Mouse (Mus musculus) ovary, postnatal 36 days (tissue): ENCODE data around the gene Ace3.
"Not testable (repeated sequence)": the region's sequence is repeated elsewhere in the genome, so short reads cannot be mapped to it uniquely, and the experiment has no call there.

Experiments used
- DNase-seq: peaks from one replicate; pipeline ENCODE4 v3.0.0; 2022; ENCODE audit warnings: low spot score, mixed read lengths

Gene Ace3

GRCm38 (mm10) chr11:105978634-105979033, 15.8 kb upstream of the Ace3 start:
- DNase-seq: no peak

GRCm38 (mm10) chr11:105984452-105984851, 10.0 kb upstream of the Ace3 start:
- no peak for DNase-seq

- no peak for DNase-seq
Observed at GRCm38 (mm10) chr11:105987446-105987845, 7.0 kb upstream of the Ace3 start.

- DNase-seq: no peak
Observed at GRCm38 (mm10) chr11:105989446-105989845, 5.0 kb upstream of the Ace3 start.

DNA sequence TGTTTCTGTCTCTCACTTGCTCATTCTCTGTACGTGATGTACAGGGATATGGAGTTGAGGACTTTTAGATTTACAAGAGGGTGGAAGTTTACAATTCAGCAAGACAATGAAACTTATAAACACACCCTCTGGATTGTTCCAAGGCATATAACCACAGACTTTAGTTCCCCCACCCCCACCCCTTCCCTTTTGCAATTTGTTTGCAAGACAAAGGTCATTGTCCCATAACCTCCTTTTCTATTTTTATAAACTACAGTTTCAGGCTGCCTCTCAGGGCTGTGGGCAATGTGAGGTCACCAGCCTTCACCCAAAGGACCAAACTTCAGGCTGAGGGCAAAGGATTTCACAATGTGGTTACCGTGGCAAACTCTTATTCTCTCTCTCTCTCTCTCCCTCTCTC, 4.2 kb upstream of the Ace3 start:
- DNase-seq: no peak

DNA sequence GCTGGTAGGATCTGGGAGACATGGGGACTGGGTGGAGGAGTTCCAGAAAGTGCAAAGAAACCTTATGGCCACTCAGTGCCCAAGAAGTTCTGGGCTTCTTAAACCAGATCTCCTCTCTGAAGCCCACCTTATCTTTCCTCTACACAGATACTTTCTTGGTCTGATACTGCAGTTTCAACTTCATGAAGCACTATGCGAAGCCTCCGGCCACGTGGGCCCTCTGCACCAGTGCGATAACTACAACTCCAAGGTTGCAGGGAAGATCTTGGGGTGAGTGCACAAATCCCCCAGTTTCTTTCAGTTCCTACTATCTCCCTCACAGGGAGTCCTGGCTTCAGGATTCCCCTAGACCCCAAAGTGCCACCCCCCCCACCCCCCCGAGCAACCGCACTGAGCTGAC, 5.6 kb downstream of the Ace3 start:
- DNase-seq: no peak

GRCm38 (mm10) chr11:106001718-106002117, 7.2 kb downstream of the Ace3 start:
- DNase-seq: no peak

DNA sequence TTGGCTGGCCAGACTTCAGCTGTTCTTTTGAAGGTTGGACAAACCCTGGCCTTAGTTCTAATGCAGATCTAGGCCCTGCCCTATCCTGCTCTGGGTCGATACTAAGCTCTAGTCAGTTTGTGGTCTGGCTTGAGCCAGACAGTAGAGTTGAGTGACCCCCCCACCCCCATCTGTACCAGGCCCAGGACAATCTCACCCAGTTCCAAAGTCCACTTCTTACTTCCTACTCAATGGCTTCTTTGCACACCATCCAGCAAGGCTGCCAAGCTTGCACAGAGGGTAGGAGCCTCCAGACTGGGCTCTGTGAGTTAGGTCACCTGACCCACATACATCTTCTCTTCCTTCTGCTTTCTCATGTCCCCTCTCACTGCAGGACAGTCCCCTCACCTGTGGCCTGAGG, 10.1 kb downstream of the Ace3 start:
- no peak for DNase-seq

- no peak for DNase-seq
Observed at GRCm38 (mm10) chr11:106005970-106006369, 11.5 kb downstream of the Ace3 start.

GRCm38 (mm10) chr11:106007821-106008220, 13.3 kb downstream of the Ace3 start, which contains the start of gene Kcnh6:
Gene Kcnh6, plus strand, starts transcription at chr11:106008124.
- peak; percentile 80 for DNase-seq

GRCm38 (mm10) chr11:106012711-106013110, 18.2 kb downstream of the Ace3 start:
- DNase-seq: no peak

DNA sequence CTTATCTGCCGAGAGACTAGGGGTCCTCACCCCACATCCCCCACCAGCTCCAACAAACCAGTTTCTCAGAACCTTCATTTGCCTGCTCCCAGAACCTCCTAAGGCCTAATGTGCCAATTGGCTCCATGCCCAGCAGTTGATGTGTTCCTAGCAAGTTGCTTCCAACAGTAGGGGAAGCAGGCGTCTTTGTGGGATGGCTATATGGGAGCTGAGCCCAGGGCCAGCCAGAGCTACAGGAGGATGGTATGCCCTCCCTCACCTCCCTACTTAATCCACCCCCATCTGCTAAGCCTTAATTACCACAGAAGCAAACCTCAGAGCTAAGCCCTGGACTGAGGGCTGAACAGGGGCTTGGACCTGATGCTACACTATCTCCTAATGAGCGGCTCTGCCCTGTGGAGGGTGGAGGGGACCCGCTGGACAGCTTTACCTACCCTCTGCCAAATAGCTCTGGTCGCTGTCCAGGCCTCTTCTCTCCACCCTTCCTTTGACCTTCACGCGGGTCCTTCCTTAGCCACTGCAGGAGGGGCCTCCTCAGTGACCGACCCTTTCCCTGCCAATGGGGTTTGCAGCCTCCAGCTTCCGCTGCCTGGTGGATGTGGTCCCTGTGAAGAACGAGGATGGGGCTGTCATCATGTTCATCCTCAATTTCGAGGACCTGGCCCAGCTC, 19.2 kb downstream of the Ace3 start:
- no peak for DNase-seq

GRCm38 (mm10) chr11:106016440-106016839, 22.0 kb downstream of the Ace3 start:
- DNase-seq: no peak

DNA sequence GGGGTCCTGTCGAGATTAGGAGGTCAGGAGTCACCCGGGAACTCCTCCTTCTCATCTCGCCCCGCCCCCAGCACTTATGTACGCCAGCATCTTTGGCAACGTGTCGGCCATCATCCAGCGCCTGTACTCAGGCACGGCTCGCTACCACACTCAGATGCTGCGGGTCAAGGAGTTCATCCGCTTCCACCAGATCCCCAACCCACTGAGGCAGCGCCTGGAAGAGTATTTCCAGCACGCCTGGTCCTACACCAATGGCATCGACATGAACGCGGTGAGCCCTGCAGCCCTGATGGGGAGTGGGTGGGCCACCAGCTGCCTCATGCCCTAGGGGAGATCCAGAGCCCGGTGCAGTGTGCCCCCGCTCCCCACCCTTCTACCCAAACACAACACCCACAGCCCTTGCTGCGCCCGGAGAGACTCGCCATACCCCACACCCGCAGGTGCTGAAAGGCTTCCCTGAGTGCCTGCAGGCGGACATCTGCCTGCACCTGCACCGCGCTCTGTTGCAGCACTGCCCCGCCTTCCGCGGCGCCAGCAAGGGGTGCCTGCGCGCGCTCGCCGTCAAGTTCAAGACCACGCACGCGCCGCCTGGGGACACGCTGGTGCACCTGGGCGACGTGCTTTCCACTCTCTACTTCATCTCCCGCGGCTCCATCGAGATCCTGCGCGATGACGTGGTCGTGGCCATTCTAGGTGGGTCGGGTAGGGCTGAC, 25.7 kb downstream of the Ace3 start:
- DNase-seq: no peak

- no peak for DNase-seq
Observed at GRCm38 (mm10) chr11:106025774-106026173, 31.3 kb downstream of the Ace3 start.

DNA sequence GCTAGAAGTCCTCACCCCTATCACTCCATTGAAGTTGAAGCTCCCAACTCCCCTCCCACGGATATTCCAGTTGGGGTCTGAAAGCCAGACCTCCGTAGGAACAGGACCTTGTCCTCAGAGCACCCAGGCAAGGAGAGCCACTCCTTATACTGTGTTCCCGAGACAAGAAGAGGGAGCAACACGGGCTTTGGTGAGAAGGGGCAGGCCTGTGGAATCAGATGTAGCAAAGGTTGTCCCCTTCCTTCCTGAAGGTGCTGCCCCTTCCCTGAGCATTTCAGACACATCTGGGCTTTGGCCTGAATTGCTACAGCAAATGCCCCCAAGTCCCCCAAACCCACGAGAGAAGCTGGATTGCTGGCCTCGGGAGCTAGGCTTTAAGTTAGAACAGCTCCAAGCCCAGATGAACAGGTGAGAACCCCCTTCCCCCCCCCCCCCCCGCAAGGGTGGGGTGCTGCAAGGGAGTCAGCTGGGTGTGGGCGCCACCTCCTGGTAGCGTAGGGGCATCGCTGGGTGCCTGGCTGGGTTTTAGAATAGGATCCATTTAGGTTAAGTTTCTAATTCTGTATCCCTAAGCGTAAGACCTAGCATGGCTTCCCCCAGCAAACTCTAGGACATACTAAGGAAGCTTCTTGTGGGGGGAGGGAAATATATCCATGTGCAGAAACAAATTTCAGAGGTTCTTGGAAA, 32.1 kb downstream of the Ace3 start:
- peak; percentile 61 for DNase-seq

- DNase-seq: no peak
Observed at GRCm38 (mm10) chr11:106027607-106028006, 33.1 kb downstream of the Ace3 start.

DNA sequence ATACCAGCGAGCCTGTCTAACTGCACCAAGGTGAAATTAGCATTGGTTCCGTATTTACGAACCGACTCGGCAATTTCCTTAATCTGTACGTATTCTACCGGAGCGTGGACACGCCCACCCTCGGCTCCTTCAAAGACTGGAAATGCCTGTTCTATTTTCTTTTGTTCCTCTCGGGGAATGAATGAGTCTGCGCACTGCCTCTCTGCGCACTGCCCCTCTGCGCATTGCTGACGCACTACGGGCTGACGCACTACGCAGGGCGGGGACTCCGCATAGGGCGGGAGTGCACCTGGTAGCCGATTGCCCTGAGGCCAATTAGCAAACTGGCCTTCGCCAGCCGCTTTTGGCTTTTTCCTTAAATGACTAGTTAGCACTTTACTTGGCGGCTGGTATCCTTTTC, 37.6 kb downstream of the Ace3 start:
- not testable (repeated sequence) for DNase-seq

GRCm38 (mm10) chr11:106033491-106033919, 39.0 kb downstream of the Ace3 start:
- DNase-seq: no peak

DNA sequence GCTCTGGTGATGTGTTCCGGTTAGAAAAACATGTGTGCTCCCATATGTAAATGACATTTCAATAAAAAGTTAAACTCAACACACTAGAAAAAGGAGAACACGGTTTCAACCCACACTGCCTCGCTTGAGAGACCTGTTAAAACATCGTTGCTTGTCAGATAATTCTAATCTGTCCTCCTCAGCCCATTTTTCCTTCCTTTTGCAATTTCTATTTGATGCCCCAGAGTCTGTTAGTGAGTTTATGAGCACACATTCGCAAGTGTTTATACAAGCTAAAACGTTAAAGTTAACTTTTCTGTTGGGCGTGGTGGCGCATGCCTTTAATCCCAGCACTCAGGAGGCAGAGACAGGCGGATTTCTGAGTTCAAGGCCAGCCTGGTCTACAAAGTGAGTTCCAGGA, 40.5 kb downstream of the Ace3 start:
- no peak for DNase-seq

GRCm38 (mm10) chr11:106036548-106037417, 42.3 kb downstream of the Ace3 start, which contains the start of gene Dcaf7:
Gene Dcaf7, plus strand, starts transcription at chr11:106036872.
- peak; percentile 95 for DNase-seq

GRCm38 (mm10) chr11:106037418-106037751, 42.9 kb downstream of the Ace3 start:
- DNase-seq: no peak
